Mouse (Mus musculus) heart, postnatal 0 days (tissue): ENCODE data around the gene Dnaaf3.

ENCODE experiments used
- CTCF ChIP-seq: IDR thresholded peaks from 2 replicates; pipeline ENCODE4 v1.5.1; 2016; ENCODE audit warnings: antibody characterized with exemption, control low read depth, low read depth
- EP300 ChIP-seq: IDR thresholded peaks from 2 replicates; pipeline ENCODE4 v1.6.1; 2016; ENCODE audit warnings: antibody characterized with exemption, low read depth

DNA sequence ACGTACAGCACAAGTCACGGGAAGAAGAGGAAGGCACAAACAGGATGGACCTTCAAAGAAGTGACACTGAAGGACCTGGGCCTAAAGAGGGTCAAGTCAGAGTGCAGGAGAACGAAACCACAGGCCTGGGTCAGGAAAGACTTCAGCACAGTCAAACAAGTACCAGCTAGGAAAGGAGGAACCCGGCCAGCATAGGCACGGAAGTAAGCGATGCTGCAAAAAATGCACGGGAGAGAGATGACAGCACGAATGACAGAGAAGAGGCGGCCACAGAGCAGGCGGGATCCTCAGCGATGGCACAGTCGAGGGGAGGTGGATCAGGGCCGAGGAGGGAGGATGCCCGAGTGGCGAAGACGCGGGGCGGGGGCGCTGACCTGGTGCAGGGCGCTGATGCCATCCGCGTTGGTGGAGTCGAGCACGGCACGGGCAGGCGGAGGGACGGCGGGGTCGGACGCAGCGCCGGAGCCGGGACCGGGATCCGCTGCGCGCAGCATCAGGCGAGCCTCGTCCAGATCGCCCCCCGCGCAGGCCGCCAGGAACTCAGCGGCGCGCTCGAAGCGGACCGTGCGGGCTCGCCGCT, 31.3 kb downstream of the Dnaaf3 start:
- TF ChIP-seq CTCF (no peak), EP300 (no peak)
